Comparison of ENCODE assay signal across 11 mouse cellular contexts in genomic region chr14:73117411-73118392, GRCm38 (mm10). TPM values are rescaled to one million over a fixed set of nuclear protein-coding genes. Genes with fewer than 3 reads are reported as not detected.
A peak's percentile ranks its signal among the peaks of the same experiment; 100 is the strongest.
DNase-seq lines count a peak whose midpoint lies in the region; ATAC-seq and TF ChIP-seq lines count a peak whose summit lies in the region.
"Had no signal": no experiment of that assay in that cellular context is flagged by ENCODE, and none has a peak within 500 bp of the region (broad histone marks: within the 10 kb centered on the region; RNA-seq: fewer than 3 reads in every experiment).

No protein-coding gene starts in this region.

- DNase-seq in forebrain, embryonic 10.5 days (ENCODE audit: extremely low spot score, low spot score), result peak; percentile 12
- DNase-seq in lung, embryonic 14.5 days, result no peak
- no peak for DNase-seq in lung, postnatal 25 days (ENCODE audit: low spot score)
- DNase-seq in adrenal gland, postnatal 10 days, result no peak
- DNase-seq in left cerebral cortex, postnatal 10 days (ENCODE audit: extremely low spot score in 1 of 2, low spot score in 2 of 2), result no peak
- DNase-seq: right cerebral cortex, postnatal 14 days had no signal

- H3K4me2 ChIP-seq in forebrain, embryonic 16.5 days (ENCODE audit: low read length), result no peak overlapping the region
- H3K4me2 ChIP-seq in lung, embryonic 14.5 days, result peak overlapping the region; percentile 34; the same call in 1 of the 2 replicates
- no peak overlapping the region for H3K4me2 ChIP-seq in intestine, embryonic 15.5 days (replicated peaks)

- peaks cover 25% of the 10 kb centered on the region for H3K4me1 ChIP-seq in forebrain, embryonic 10.5 days
- peaks cover 6% of the 10 kb centered on the region; the same call in 1 of the 2 replicates for H3K4me1 ChIP-seq in forebrain, embryonic 16.5 days (replicated peaks; ENCODE audit: control insufficient read depth, insufficient read depth, low read length)
- no peaks in the 10 kb centered on the region for H3K4me1 ChIP-seq in lung, embryonic 14.5 days (ENCODE audit: insufficient read depth)
- peaks cover 2% of the 10 kb centered on the region; the same call in 1 of the 2 replicates for H3K4me1 ChIP-seq in intestine, embryonic 15.5 days (replicated peaks)
- H3K4me1 ChIP-seq in small intestine, adult 2 months (ENCODE audit: control insufficient read depth, insufficient read depth, insufficient read length, low read length), result peaks cover 14% of the 10 kb centered on the region

- H3K9me3 ChIP-seq in forebrain, embryonic 10.5 days, result no peaks in the 10 kb centered on the region
- H3K9me3 ChIP-seq in forebrain, embryonic 16.5 days (ENCODE audit: control insufficient read depth, low read length), result no peaks in the 10 kb centered on the region
- H3K9me3 ChIP-seq in lung, embryonic 14.5 days (ENCODE audit: low read depth, low read length), result no peaks in the 10 kb centered on the region
- H3K9me3 ChIP-seq in intestine, embryonic 15.5 days, result no peaks in the 10 kb centered on the region
- H3K9me3 ChIP-seq: embryonic facial prominence, embryonic 15.5 days had no signal

- H3K36me3 ChIP-seq in forebrain, embryonic 10.5 days (replicated peaks), result no peaks in the 10 kb centered on the region
- no peaks in the 10 kb centered on the region for H3K36me3 ChIP-seq in forebrain, embryonic 16.5 days (ENCODE audit: control insufficient read depth, insufficient read depth)
- H3K36me3 ChIP-seq in lung, embryonic 14.5 days (ENCODE audit: insufficient read depth), result no peaks in the 10 kb centered on the region
- H3K36me3 ChIP-seq in intestine, embryonic 15.5 days, result no peaks in the 10 kb centered on the region
- H3K36me3 ChIP-seq in small intestine, adult 2 months (ENCODE audit: control insufficient read depth, insufficient read depth, low read length), result no peaks in the 10 kb centered on the region
- H3K36me3 ChIP-seq: embryonic facial prominence, embryonic 15.5 days had no signal

- no peaks in the 10 kb centered on the region for H3K27me3 ChIP-seq in forebrain, embryonic 10.5 days (ENCODE audit: poor library complexity, severe bottlenecking)
- H3K27me3 ChIP-seq in forebrain, embryonic 16.5 days (replicated peaks; ENCODE audit: control insufficient read depth, insufficient read depth, low read length), result no peaks in the 10 kb centered on the region
- H3K27me3 ChIP-seq in lung, embryonic 14.5 days (ENCODE audit: insufficient read depth, low read length), result no peaks in the 10 kb centered on the region
- no peaks in the 10 kb centered on the region for H3K27me3 ChIP-seq in intestine, embryonic 15.5 days (replicated peaks)
- H3K27me3 ChIP-seq in small intestine, adult 2 months (ENCODE audit: control insufficient read depth, insufficient read depth, low read length), result no peaks in the 10 kb centered on the region
- H3K27me3 ChIP-seq: embryonic facial prominence, embryonic 15.5 days had no signal

- no peak for ATAC-seq in forebrain, embryonic 16.5 days
- ATAC-seq in lung, embryonic 14.5 days (ENCODE audit: insufficient read depth), result no peak
- 0 out of 2 replicates have a peak, but pooled peaks have one; percentile 18 for ATAC-seq in intestine, embryonic 15.5 days
- ATAC-seq: hindbrain, embryonic 16.5 days had no signal

- H3K9ac ChIP-seq in forebrain, embryonic 16.5 days (replicated peaks; ENCODE audit: low read depth, low read length), result no peak overlapping the region
- no peak overlapping the region for H3K9ac ChIP-seq in lung, embryonic 14.5 days
- no peak overlapping the region for H3K9ac ChIP-seq in intestine, embryonic 15.5 days
- H3K9ac ChIP-seq: embryonic facial prominence, embryonic 15.5 days had no signal

- 86% methylated on average over 7 of the region's 7 CpGs for WGBS in forebrain, embryonic 10.5 days
- 86% methylated on average over 7 of the region's 7 CpGs for WGBS in forebrain, embryonic 16.5 days
- WGBS in lung, embryonic 14.5 days, result 73% methylated on average over 7 of the region's 7 CpGs
- 72% methylated on average over 7 of the region's 7 CpGs for WGBS in intestine, embryonic 15.5 days
- WGBS in small intestine, adult 2 months, result 62% methylated on average over 7 of the region's 7 CpGs

- intact Hi-C loops in left cerebral cortex, postnatal 10 days (cut with DNase I), result no loop called here

- H3K27ac ChIP-seq in forebrain, embryonic 10.5 days, result no peak overlapping the region
- H3K27ac ChIP-seq in forebrain, embryonic 16.5 days (ENCODE audit: low read length), result no peak overlapping the region
- no peak overlapping the region for H3K27ac ChIP-seq in lung, embryonic 14.5 days (ENCODE audit: low read depth)
- H3K27ac ChIP-seq in intestine, embryonic 15.5 days, result peak overlapping the region; percentile 6; the same call in 1 of the 2 replicates
- peak overlapping the region; percentile 73 for H3K27ac ChIP-seq in small intestine, adult 2 months (ENCODE audit: insufficient read depth, low read depth, low read length)

- peak; percentile 37 for TF ChIP-seq CTCF in lung, embryonic 14.5 days (IDR thresholded peaks at IDR 0.05; ENCODE audit: low read depth)
- peak; percentile 26; the same call in 1 of the 2 replicates for TF ChIP-seq CTCF in small intestine, adult 2 months (IDR thresholded peaks at IDR 0.05; ENCODE audit: extremely low read depth, insufficient read length, insufficient replicate concordance, low read depth, low read length)

- H3K4me3 ChIP-seq in forebrain, embryonic 10.5 days, result no peak overlapping the region
- no peak overlapping the region for H3K4me3 ChIP-seq in forebrain, embryonic 16.5 days (replicated peaks; ENCODE audit: low read length)
- no peak overlapping the region; the same call in 1 of the 2 replicates for H3K4me3 ChIP-seq in lung, embryonic 14.5 days (ENCODE audit: low read depth, low read length)
- no peak overlapping the region for H3K4me3 ChIP-seq in intestine, embryonic 15.5 days (replicated peaks)
- H3K4me3 ChIP-seq in small intestine, adult 2 months (ENCODE audit: low read depth, low read length), result no peak overlapping the region

- TF ChIP-seq POLR2A in small intestine, adult 2 months (IDR thresholded peaks at IDR 0.05; ENCODE audit: low read depth, low read length), result no peak

RNA-seq across cellular contexts. Expression of gene Rcbtb2, which starts 5.1 kb away (rescaled TPM):
- polyA plus RNA-seq in forebrain, embryonic 10.5 days (2016; fragmentation: Nextera tagmentation; extraction: Ambion mirVana), result 165 and 168 TPM in 2 replicates
- polyA plus RNA-seq in forebrain, embryonic 16.5 days (2015; fragmentation: Nextera tagmentation; extraction: Ambion mirVana), result 79.0 and 101 TPM in 2 replicates
- 119 and 124 TPM in 2 replicates for polyA plus RNA-seq in lung, embryonic 14.5 days (2014; fragmentation: Nextera tagmentation; extraction: Ambion mirVana)
- 69.2 and 77.0 TPM in 2 replicates for polyA plus RNA-seq in intestine, embryonic 15.5 days (2015; fragmentation: Nextera tagmentation; extraction: Ambion mirVana)
- polyA plus RNA-seq in small intestine, adult 2 months (2012; rRNA removed), result 6.4 and 10.1 TPM in 2 replicates
- 10 to 100 TPM; 49.9 to 64.4 TPM for total RNA-seq in adrenal gland, postnatal 10 days (2021)
- total RNA-seq in left cerebral cortex, postnatal 10 days (2021), result 10 to 100 TPM; 25.2 to 27.1 TPM

Comparison
In these comparisons a context has a peak if more than half of its experiments do, and no peak if none do; other contexts are left out.
1. H3K27ac ChIP-seq: peak in intestine, embryonic 15.5 days (single experiment) and small intestine, adult 2 months (single experiment); none in forebrain, embryonic 10.5 days (single experiment), forebrain, embryonic 16.5 days (single experiment) and lung, embryonic 14.5 days (single experiment).